Mouse (Mus musculus): ENCODE data around the gene Rara.

GRCm38 (mm10) chr11:98932293-98933091 is 4.9 kb downstream of the Rara start:
- TF ChIP-seq CTCF (IDR thresholded peaks at IDR 0.05; ENCODE audit: extremely low read depth, insufficient read depth, low read length) (no peak), POLR2A (IDR thresholded peaks at IDR 0.05; ENCODE audit: extremely low read depth, insufficient read depth, low read length) (no peak)
